Mouse (Mus musculus) megakaryocyte, embryonic 14.5 days (primary cell): ENCODE data around the gene Rps7. TPM values are rescaled to one million over a fixed set of nuclear protein-coding genes. Genes with fewer than 3 reads are reported as not detected.

ENCODE experiments used
- H3K27me3 ChIP-seq: replicated peaks from 2 replicates; pipeline ENCODE3; 2012; ENCODE audit warnings: inconsistent platforms
- H3K36me3 ChIP-seq: replicated peaks from 2 replicates; pipeline ENCODE3; 2012; ENCODE audit warnings: low read length, inconsistent platforms, mixed read lengths
- H3K4me1 ChIP-seq: 2 replicates; pipeline ENCODE4 v1.6.1; 2012; ENCODE audit warnings: inconsistent platforms
- H3K4me3 ChIP-seq: replicated peaks from 2 replicates; pipeline ENCODE3; 2012; ENCODE audit warnings: moderate library complexity, mild to moderate bottlenecking, inconsistent platforms
- H3K9me3 ChIP-seq: 2 replicates; pipeline ENCODE4 v1.6.1; 2012; ENCODE audit warnings: inconsistent platforms
- FLI1 ChIP-seq: IDR thresholded peaks from 2 replicates; pipeline ENCODE4 v1.6.1; 2012; ENCODE audit warnings: low read length, inconsistent platforms, mixed read lengths
- GATA1 ChIP-seq: IDR thresholded peaks from 3 replicates; pipeline ENCODE4 v1.6.1; 2012; ENCODE audit warnings: mixed read lengths, low read length, inconsistent platforms, borderline replicate concordance
- polyA plus RNA-seq: library from polyadenylated mRNA; stranded (reverse); fragments of >175 nt; gene quantifications from 2 replicates; pipeline ENCODE4 v1.2.3, GENCODE M21; 2012; ENCODE audit warnings: low replicate concordance; ENCODE audit not compliant: insufficient read depth

The Rps7 gene
- polyA plus RNA-seq, 1 experiment: 205 TPM

DNA sequence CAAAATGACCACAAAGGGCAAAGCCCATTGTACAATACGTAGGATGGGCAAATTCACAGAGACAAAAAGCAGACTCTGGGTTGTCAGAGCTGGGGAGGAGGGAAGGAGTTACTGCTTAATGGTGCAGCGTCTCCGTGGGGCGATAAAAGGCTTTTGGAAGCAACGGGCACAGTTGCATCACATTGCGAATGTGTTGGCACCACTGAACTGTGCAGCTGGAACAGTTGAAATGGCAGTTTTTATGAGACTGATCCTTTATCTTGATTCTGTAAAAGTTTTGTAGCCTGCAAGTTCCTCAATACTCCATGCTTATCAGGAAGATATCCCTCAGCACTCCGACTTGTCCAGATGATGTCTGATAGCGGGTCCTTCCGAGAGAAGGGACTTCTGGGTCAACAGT is 38.1 kb downstream of the Rps7 start:
- no peak overlapping the region for H3K4me3 ChIP-seq
- TF ChIP-seq FLI1: no peak
- no peak for TF ChIP-seq GATA1
- no peaks in the 10 kb centered on the region for H3K9me3 ChIP-seq
- H3K36me3 ChIP-seq: no peaks in the 10 kb centered on the region
- H3K4me1 ChIP-seq: peaks cover 23% of the 10 kb centered on the region
- peaks cover 58% of the 10 kb centered on the region for H3K27me3 ChIP-seq

DNA sequence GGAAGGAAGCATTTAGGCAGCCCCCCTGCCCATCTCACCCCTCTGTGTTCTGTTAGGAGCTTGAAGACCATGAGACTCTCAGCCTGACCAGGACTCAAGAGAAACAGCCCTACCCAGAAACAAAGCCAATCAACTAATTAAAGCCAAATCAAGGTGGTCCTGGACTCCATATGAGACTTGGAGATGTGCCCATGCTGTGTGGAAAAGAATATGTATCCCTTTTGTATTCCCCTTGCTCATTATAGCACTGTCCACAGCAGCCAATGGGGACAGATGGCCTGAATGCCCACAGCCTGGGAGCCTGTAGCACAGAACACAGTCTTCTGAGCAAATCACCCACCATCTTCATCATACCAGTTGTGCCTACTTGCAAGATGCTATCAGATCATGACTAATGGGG is 38.9 kb downstream of the Rps7 start:
- H3K9me3 ChIP-seq: no peaks in the 10 kb centered on the region
- H3K36me3 ChIP-seq: no peaks in the 10 kb centered on the region
- peaks cover 19% of the 10 kb centered on the region for H3K4me1 ChIP-seq
- H3K4me3 ChIP-seq: no peak overlapping the region
- TF ChIP-seq FLI1 (no peak), GATA1 (no peak)
- peaks cover 54% of the 10 kb centered on the region for H3K27me3 ChIP-seq

DNA sequence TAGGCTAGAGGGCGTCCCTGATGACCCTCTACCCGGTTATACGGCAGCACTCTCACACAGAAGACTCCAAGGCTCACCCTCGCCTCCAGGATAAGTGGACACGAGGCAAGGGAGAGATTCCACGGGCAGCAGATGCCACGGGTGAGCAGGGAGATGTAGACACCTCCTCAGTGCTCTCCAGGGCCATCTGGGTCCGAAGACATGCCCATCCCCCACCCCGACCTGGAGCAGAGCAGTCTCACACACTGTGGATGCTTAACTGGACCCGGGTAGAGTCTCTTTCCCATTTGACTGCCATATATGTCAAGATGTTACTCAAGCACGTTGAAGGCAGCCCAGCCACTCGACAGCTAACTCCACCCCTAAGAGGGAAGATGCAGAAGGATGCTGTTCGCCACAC is 45.3 kb downstream of the Rps7 start:
- Histone ChIP-seq H3K4me3 (peak overlapping the region; percentile 6), H3K9me3 (no peaks in the 10 kb centered on the region), H3K4me1 (peaks cover 22% of the 10 kb centered on the region), H3K27me3 (peaks cover 55% of the 10 kb centered on the region), H3K36me3 (no peaks in the 10 kb centered on the region)
- TF ChIP-seq FLI1 (no peak), GATA1 (no peak)

DNA sequence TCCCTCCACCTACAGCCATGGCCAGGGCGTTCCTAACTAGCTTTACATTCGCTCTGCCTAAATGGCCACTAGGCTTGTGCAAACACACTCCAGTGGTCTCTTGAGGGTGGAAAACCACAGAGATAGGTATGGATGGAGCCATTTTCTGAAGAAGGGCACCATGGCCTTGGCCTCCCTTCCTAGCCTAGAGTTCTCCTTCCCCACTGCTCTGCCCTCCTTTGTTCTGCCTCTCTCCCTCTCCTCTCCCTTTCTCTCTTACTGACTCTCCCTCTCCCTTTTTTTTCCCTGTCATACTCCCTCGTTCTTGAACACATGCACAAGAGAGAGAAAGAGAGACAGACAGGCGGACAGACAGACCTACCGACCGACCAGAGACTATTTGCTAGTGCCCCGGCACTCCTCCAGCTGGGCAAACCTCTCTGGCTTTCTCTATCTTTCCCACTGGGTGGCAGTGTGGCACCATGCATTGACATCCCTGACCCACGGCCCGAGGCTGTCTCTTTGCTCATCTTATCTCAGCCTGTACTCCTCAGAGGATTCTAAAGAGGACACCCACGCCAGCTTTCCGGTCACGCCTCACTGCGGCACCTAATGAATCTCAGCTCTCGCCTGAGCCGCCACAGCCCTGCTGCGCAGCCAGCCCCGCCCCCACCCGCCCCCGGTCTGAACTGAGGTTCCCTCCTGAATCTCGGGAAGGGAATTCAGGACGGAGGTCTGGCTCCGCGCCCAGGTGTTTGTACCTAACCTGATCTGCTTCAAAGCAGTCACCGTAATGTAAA is 46.5 kb downstream of the Rps7 start:
- peaks cover 22% of the 10 kb centered on the region for H3K4me1 ChIP-seq
- peaks cover 44% of the 10 kb centered on the region for H3K27me3 ChIP-seq
- H3K36me3 ChIP-seq: no peaks in the 10 kb centered on the region
- peak overlapping the region; percentile 87 for H3K4me3 ChIP-seq
- TF ChIP-seq FLI1 (no peak), GATA1 (no peak)
- H3K9me3 ChIP-seq: no peaks in the 10 kb centered on the region

DNA sequence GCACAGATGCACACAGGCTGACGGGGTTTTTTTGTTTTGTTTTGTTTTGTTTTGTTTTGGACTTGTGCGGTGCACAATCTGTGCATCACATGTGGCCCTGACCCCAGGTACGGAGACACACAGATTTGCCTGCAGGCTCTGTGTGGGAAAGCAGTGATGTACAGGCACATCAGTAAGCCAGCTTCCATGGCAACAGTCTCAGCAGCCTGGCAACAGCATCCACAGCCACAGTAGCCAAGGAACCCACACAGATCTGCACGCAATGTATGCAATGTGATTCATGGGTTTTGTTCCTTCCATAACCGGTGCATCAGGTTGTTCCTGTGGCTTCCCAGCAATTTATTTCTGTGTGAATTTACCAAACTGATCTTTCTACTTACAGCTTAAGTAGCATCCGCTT is 47.8 kb downstream of the Rps7 start:
- peaks cover 41% of the 10 kb centered on the region for H3K27me3 ChIP-seq
- no peak for TF ChIP-seq FLI1
- TF ChIP-seq GATA1: no peak
- H3K4me1 ChIP-seq: peaks cover 22% of the 10 kb centered on the region
- no peaks in the 10 kb centered on the region for H3K9me3 ChIP-seq
- no peaks in the 10 kb centered on the region for H3K36me3 ChIP-seq
- no peak overlapping the region for H3K4me3 ChIP-seq

DNA sequence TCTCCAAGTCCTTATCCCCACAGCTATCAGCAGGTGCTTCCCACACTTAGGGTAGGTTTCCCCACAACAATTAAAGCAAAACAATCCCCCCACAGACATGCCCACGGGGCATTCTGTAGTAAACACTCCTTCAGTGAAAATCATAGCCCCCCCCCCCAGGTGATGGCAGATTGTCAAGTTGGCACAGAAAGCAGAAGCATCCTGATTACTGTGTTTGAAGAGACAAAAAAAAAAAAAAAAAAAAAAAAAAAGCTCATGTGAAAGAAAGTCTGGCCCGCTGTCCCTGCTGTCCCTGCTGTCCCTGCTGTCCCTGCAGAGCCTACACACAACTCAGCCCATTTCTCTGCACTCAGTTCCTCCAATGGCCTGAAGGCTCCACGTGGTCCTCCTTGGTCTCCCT is 51.7 kb downstream of the Rps7 start:
- Histone ChIP-seq H3K4me3 (no peak overlapping the region), H3K27me3 (peaks cover 16% of the 10 kb centered on the region), H3K9me3 (no peaks in the 10 kb centered on the region), H3K4me1 (peaks cover 6% of the 10 kb centered on the region; the same call in 1 of the 2 replicates), H3K36me3 (no peaks in the 10 kb centered on the region)
- no peak for TF ChIP-seq GATA1
- no peak for TF ChIP-seq FLI1

DNA sequence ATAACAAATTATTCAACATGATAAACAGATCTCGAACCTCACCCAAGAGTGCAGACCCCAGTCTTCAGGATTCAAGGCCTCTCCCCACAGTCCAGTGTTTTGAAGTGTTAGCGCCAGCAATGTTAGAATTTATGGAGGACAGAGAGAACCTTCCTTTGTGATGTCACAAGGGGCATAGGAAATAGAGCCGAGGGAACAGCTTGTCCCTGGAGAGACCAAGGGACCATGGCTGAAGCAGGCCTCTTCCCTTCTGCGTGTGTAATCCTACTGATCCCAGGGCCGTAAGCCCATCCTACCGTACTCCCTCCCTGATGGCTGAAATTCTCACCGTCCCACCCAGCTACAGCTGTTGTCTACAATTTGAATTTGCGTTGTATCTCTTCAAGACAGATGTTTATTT is 53.3 kb downstream of the Rps7 start, which contains the start of gene Allc:
Gene Allc (minus strand): TSS at position 101 of the 400 bp plus-strand sequence.
- no peaks in the 10 kb centered on the region for H3K4me1 ChIP-seq
- no peak for TF ChIP-seq GATA1
- TF ChIP-seq FLI1: no peak
- no peaks in the 10 kb centered on the region for H3K36me3 ChIP-seq
- H3K9me3 ChIP-seq: no peaks in the 10 kb centered on the region
- peaks cover 5% of the 10 kb centered on the region for H3K27me3 ChIP-seq
- no peak within 1 kb of the TSS for H3K4me3 ChIP-seq

Other genes starting within 250 kb of the Rps7 start
- not detected in 2 replicates for gene Dcdc2c, start 83.6 kb downstream of the Rps7 start, polyA plus RNA-seq
- not detected in 2 replicates for gene Allc, start 53.4 kb downstream of the Rps7 start, polyA plus RNA-seq
- 20.7 and 32.6 TPM in 2 replicates for gene Colec11, start 12.6 kb downstream of the Rps7 start, polyA plus RNA-seq
- 8.1 TPM in 1 of 2 replicates, not detected in the other for gene Rnaseh1, start 13.6 kb upstream of the Rps7 start, polyA plus RNA-seq
- gene Adi1, start 39.3 kb upstream of the Rps7 start, polyA plus RNA-seq: 5.1 TPM in 1 of 2 replicates, not detected in the other
- 4.9 and 7.8 TPM in 2 replicates for gene Trappc12, start 114.5 kb upstream of the Rps7 start, polyA plus RNA-seq
- 33.6 and 41.1 TPM in 2 replicates for gene Eipr1, start 115.8 kb upstream of the Rps7 start, polyA plus RNA-seq